Mouse (Mus musculus) activated CD4-positive, CD25-positive, alpha-beta regulatory T cell, adult 4 months (primary cell): Measurements from ENCODE around the gene Kank4. TPM values are rescaled to one million over a fixed set of nuclear protein-coding genes. Genes with fewer than 3 reads are reported as not detected.
"Not testable (repeated sequence)": the region's sequence is repeated elsewhere in the genome, so short reads cannot be mapped to it uniquely, and the experiment has no call there.

Experiments
- ATAC-seq: one replicate; pipeline ENCODE4 v1.8.0; 2017
- polyA plus RNA-seq, 2 experiments: library from polyadenylated mRNA; unstranded; fragments of 100-300 nt; shearing (Covaris generic); gene quantifications; one replicate each; pipeline ENCODE4 v1.2.1; 2017

Kank4 gene
- polyA plus RNA-seq = not detected

- ATAC-seq = no peak
Observed at GRCm38 (mm10) chr4:98817184-98817911, at the start of gene Kank4. Kank4 (minus strand) TSS chr4:98817537.

- no peak for ATAC-seq
Observed at GRCm38 (mm10) chr4:98865386-98866237, 48.3 kb upstream of the Kank4 start.

GRCm38 (mm10) chr4:98864546-98864945 lies 47.2 kb upstream of the Kank4 start:
- ATAC-seq = no peak

GRCm38 (mm10) chr4:98864094-98864493 lies 46.8 kb upstream of the Kank4 start:
- no peak for ATAC-seq

- ATAC-seq = no peak
Observed at GRCm38 (mm10) chr4:98863451-98863850, 46.1 kb upstream of the Kank4 start.

- no peak for ATAC-seq
Observed at GRCm38 (mm10) chr4:98858151-98858855, 41.0 kb upstream of the Kank4 start.

- no peak for ATAC-seq
Observed at GRCm38 (mm10) chr4:98857037-98857648, 39.8 kb upstream of the Kank4 start.

- ATAC-seq = no peak
Observed at GRCm38 (mm10) chr4:98853926-98854325, 36.6 kb upstream of the Kank4 start.

GRCm38 (mm10) chr4:98850485-98850884 lies 33.1 kb upstream of the Kank4 start:
- ATAC-seq = not testable (repeated sequence)

GRCm38 (mm10) chr4:98847120-98847885 lies 30.0 kb upstream of the Kank4 start:
- ATAC-seq = no peak

- ATAC-seq = no peak
Observed at GRCm38 (mm10) chr4:98846396-98846795, 29.1 kb upstream of the Kank4 start.

- no peak for ATAC-seq
Observed at GRCm38 (mm10) chr4:98845687-98846125, 28.4 kb upstream of the Kank4 start.

GRCm38 (mm10) chr4:98845201-98845600 lies 27.9 kb upstream of the Kank4 start:
- ATAC-seq = no peak

- no peak for ATAC-seq
Observed at GRCm38 (mm10) chr4:98843906-98844597, 26.7 kb upstream of the Kank4 start.

GRCm38 (mm10) chr4:98841251-98841650 lies 23.9 kb upstream of the Kank4 start:
- ATAC-seq = not testable (repeated sequence)

- no peak for ATAC-seq
Observed at GRCm38 (mm10) chr4:98840526-98840925, 23.2 kb upstream of the Kank4 start.

- no peak for ATAC-seq
Observed at GRCm38 (mm10) chr4:98838913-98839312, 21.6 kb upstream of the Kank4 start.

GRCm38 (mm10) chr4:98837715-98838505 lies 20.6 kb upstream of the Kank4 start:
- ATAC-seq = no peak

- ATAC-seq = no peak
Observed at GRCm38 (mm10) chr4:98836519-98836918, 19.2 kb upstream of the Kank4 start.

- ATAC-seq = no peak
Observed at GRCm38 (mm10) chr4:98834782-98835181, 17.4 kb upstream of the Kank4 start.
